Mouse (Mus musculus) midbrain, embryonic 16.5 days (tissue): ENCODE measurements around the gene Lce3d. TPM values are rescaled to one million over a fixed set of nuclear protein-coding genes. Genes with fewer than 3 reads are reported as not detected.

ENCODE experiments used
- ATAC-seq: fragments of 200-750 bp; cut with Nextera tagmentation; 2 replicates; pipeline ENCODE4 v1.8.0; 2017; ENCODE audit warnings: moderate TSS enrichment
- H3K27ac ChIP-seq: fragments of 300-500 bp; sonication (generic); 2 replicates; pipeline ENCODE4 v1.5.1; 2014; ENCODE audit warnings: mild to moderate bottlenecking, low read length, mixed read lengths
- H3K27me3 ChIP-seq: fragments of 300-500 bp; sonication (generic); 2 replicates; pipeline ENCODE4 v1.6.1; 2014; ENCODE audit warnings: low read depth, low read length, mixed read lengths; ENCODE audit not compliant: control insufficient read depth, insufficient read depth
- H3K36me3 ChIP-seq: fragments of 300-500 bp; sonication (generic); 2 replicates; pipeline ENCODE4 v1.6.1; 2014; ENCODE audit warnings: mild to moderate bottlenecking, low read length, moderate library complexity, mixed read lengths; ENCODE audit not compliant: control insufficient read depth, insufficient read depth
- H3K4me1 ChIP-seq: fragments of 300-500 bp; sonication (generic); 2 replicates; pipeline ENCODE4 v1.6.1; 2014; ENCODE audit warnings: mild to moderate bottlenecking, low read length, mixed read lengths; ENCODE audit not compliant: control insufficient read depth, insufficient read depth
- H3K4me2 ChIP-seq: fragments of 300-500 bp; sonication (generic); 2 replicates; pipeline ENCODE4 v1.6.1; 2014; ENCODE audit warnings: mild to moderate bottlenecking, low read length, mixed read lengths
- H3K4me3 ChIP-seq: fragments of 300-500 bp; sonication (generic); 2 replicates; pipeline ENCODE4 v1.5.1; 2014; ENCODE audit warnings: low read depth, mild to moderate bottlenecking, low read length, moderate library complexity, mixed read lengths
- H3K9ac ChIP-seq: fragments of 300-500 bp; sonication (generic); 2 replicates; pipeline ENCODE4 v1.6.1; 2014; ENCODE audit warnings: low read depth, low read length, mixed read lengths
- H3K9me3 ChIP-seq: fragments of 300-500 bp; sonication (generic); replicated peaks from 2 replicates; pipeline ENCODE4 v1.6.1; 2014; ENCODE audit warnings: mild to moderate bottlenecking, low read length, mixed read lengths; ENCODE audit not compliant: control insufficient read depth, poor library complexity, severe bottlenecking
- WGBS: fragments of 180-500 bp; shearing (Covaris S2); extraction: QIAGEN DNeasy Blood & Tissue Kit; methylation state at CpG from one replicate; pipeline ENCODE4 v1.1.7; 2014; 5-methylcytosine and 5-hydroxymethylcytosine counted together
- polyA plus RNA-seq: library from polyadenylated mRNA; unstranded; fragments of >200 nt; fragmentation: Nextera tagmentation; extraction: Ambion mirVana; gene quantifications from 2 replicates; pipeline ENCODE4 v1.2.1, GENCODE M21; 2015

Lce3d gene
- polyA plus RNA-seq, result not detected in 2 replicates

DNA sequence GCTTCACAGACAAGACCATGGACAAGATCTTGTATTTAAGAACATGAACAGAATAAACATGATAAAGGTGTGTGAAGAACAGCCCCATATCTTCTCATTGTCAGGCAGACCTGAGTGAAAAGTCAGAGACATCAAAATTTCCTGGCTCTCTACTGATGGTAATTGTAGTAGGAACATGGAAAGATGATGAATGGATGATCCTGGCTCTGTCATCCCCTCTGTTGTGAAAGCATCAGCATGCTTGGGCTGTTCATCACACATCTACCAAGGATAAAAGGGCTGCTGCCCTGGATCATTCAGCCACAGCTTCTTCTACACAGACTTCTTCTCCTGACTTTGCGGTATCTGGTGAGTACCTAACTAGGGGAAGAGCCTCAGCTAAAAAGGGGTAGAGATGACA, at the start of gene Lce3d:
Gene Lce3d, plus strand, starts transcription at position 301 of the 400 bp plus-strand sequence.
- Histone ChIP-seq H3K9ac (no peak within 1 kb of the TSS), H3K27me3 (no peaks in the 10 kb centered on the region), H3K4me3 (no peak within 1 kb of the TSS), H3K9me3 (no peaks in the 10 kb centered on the region), H3K4me2 (no peak within 1 kb of the TSS), H3K4me1 (no peaks in the 10 kb centered on the region), H3K36me3 (no peaks in the 10 kb centered on the region), H3K27ac (no peak within 1 kb of the TSS)
- WGBS, result 100% methylated on average over 1 of the region's 1 CpGs
- no peak for ATAC-seq

DNA sequence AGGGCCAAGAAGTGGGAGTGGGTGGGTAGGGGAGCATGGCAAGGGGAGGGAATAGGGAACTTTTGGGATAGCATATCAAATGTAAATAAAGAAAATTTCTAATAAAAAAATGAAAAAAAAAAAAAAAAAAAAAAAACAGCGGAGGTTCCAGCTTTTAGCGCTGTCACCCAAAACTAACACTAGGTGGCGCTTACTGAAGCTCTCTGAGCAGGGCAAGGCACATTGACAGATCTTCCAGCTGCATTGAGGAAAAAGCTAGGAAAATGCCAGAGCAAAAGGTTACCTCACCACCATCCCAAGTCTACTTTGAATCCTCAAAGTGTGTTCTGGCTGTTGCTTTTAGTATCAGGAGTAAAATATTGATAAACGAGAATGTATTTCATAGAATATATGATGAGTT, 49.6 kb upstream of the Lce3d start:
- H3K4me2 ChIP-seq, result no peak overlapping the region
- H3K4me1 ChIP-seq, result no peaks in the 10 kb centered on the region
- H3K36me3 ChIP-seq, result no peaks in the 10 kb centered on the region
- ATAC-seq, result 0 out of 2 replicates have a peak, but pooled peaks have one; percentile 54
- WGBS, result 30% methylated on average over 3 of the region's 4 CpGs
- H3K27ac ChIP-seq, result no peak overlapping the region
- H3K9me3 ChIP-seq, result no peaks in the 10 kb centered on the region
- no peak overlapping the region for H3K4me3 ChIP-seq
- no peaks in the 10 kb centered on the region for H3K27me3 ChIP-seq
- H3K9ac ChIP-seq, result no peak overlapping the region

DNA sequence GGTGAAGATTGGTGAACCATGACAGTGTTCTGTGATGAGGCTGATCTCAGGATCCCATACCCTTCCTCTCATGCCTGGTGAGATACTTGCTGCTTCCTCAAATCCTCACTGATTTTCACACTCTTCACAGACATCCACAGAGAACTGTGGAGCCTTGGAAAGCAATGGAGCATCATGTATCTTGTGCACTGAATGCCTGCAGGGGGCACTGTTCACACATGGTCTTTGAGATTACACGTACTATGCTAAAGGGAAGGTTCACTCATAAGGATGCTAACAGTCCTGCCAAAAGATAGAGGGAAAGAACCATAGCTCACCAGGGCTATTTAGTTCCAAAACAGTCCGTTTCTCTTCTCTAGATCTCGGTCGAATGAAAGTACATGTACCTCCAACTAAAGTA, 36.8 kb upstream of the Lce3d start:
- Histone ChIP-seq H3K9ac (no peak overlapping the region), H3K4me3 (no peak overlapping the region), H3K9me3 (no peaks in the 10 kb centered on the region), H3K4me2 (no peak overlapping the region), H3K4me1 (no peaks in the 10 kb centered on the region), H3K27ac (no peak overlapping the region), H3K27me3 (no peaks in the 10 kb centered on the region), H3K36me3 (no peaks in the 10 kb centered on the region)
- WGBS, result 65% methylated on average over 4 of the region's 4 CpGs
- ATAC-seq, result no peak

GRCm38 (mm10) chr3:92926130-92926529, 31.1 kb upstream of the Lce3d start, which contains the start of gene Lce3a:
Lce3a (minus strand) TSS chr3:92926230.
- Histone ChIP-seq H3K9me3 (no peaks in the 10 kb centered on the region), H3K9ac (no peak within 1 kb of the TSS), H3K4me1 (no peaks in the 10 kb centered on the region), H3K36me3 (no peaks in the 10 kb centered on the region), H3K4me2 (no peak within 1 kb of the TSS), H3K27me3 (no peaks in the 10 kb centered on the region), H3K27ac (no peak within 1 kb of the TSS), H3K4me3 (no peak within 1 kb of the TSS)
- WGBS, result 71% methylated on average over 2 of the region's 2 CpGs
- ATAC-seq, result no peak

DNA sequence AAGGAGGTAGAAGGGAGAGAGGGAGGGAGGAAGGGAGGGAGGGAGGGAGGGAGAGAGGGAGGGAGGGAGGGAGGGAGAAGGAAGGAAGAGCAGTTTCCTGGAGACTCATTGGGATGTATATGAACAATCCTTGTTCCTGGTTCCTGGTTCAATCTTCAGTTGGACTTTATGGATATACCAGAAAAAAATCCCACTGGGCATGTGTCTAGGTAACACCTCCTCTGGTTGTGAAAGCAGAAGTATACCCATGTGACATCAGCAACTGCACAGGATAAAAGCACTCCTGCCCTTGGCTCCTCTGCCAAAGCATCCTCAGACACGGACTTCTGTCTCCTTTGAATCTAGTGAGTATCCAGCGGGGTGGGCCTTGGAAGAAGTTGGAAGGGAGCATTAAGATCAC, 24.5 kb upstream of the Lce3d start, which contains the start of gene Lce3b:
Gene Lce3b, plus strand, starts transcription at position 301 of the 400 bp plus-strand sequence.
- no peak within 1 kb of the TSS for H3K27ac ChIP-seq
- ATAC-seq, result no peak
- no peak within 1 kb of the TSS for H3K9ac ChIP-seq
- no peak within 1 kb of the TSS for H3K4me2 ChIP-seq
- no peaks in the 10 kb centered on the region for H3K27me3 ChIP-seq
- H3K9me3 ChIP-seq, result no peaks in the 10 kb centered on the region
- no peaks in the 10 kb centered on the region for H3K4me1 ChIP-seq
- no peaks in the 10 kb centered on the region for H3K36me3 ChIP-seq
- no peak within 1 kb of the TSS for H3K4me3 ChIP-seq
- WGBS, result 57% methylated on average over 2 of the region's 2 CpGs

- ATAC-seq, result no peak
- H3K4me2 ChIP-seq, result no peak within 1 kb of the TSS
- H3K9me3 ChIP-seq, result no peaks in the 10 kb centered on the region
Observed at GRCm38 (mm10) chr3:92944186-92944585, 13.0 kb upstream of the Lce3d start, which contains the start of gene Lce3c. Lce3c (plus strand) TSS chr3:92944486.

GRCm38 (mm10) chr3:92966761-92967160, 9.6 kb downstream of the Lce3d start, which contains the start of gene Lce3e:
Lce3e (plus strand) TSS chr3:92967061.
- Histone ChIP-seq H3K4me3 (no peak within 1 kb of the TSS), H3K4me1 (no peaks in the 10 kb centered on the region), H3K9me3 (no peaks in the 10 kb centered on the region), H3K36me3 (no peaks in the 10 kb centered on the region), H3K4me2 (no peak within 1 kb of the TSS), H3K27me3 (no peaks in the 10 kb centered on the region), H3K9ac (no peak within 1 kb of the TSS), H3K27ac (no peak within 1 kb of the TSS)
- no peak for ATAC-seq
- 94% methylated on average over 2 of the region's 2 CpGs for WGBS

More at GRCm38 (mm10) chr3:92944186-92944585, 13.0 kb upstream of the Lce3d start, which contains the start of gene Lce3c:
- no peaks in the 10 kb centered on the region for H3K27me3 ChIP-seq
- no peak within 1 kb of the TSS for H3K9ac ChIP-seq
- H3K4me3 ChIP-seq, result no peak within 1 kb of the TSS
- 90% methylated on average over 1 of the region's 1 CpGs for WGBS
- H3K36me3 ChIP-seq, result no peaks in the 10 kb centered on the region
- no peaks in the 10 kb centered on the region for H3K4me1 ChIP-seq
- H3K27ac ChIP-seq, result no peak within 1 kb of the TSS

DNA sequence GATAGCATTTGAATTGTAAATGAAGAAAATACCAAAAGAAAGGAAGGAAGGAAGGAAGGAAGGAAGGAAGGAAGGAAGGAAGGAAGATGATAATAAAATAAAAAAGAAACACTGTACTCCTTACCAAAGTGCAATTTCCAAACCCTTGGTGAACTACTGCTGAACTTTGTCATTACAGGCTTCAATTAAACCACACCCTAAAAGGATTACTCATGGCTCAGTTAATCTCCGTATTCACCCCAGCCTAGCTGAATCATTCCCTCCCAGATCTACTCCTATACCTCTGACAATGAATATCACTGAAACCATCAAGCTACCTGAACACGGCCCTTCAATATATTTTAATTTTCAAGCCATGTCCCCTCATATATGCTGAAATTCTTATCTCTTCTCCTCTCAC, 21.3 kb downstream of the Lce3d start:
- Histone ChIP-seq H3K4me1 (no peaks in the 10 kb centered on the region), H3K36me3 (no peaks in the 10 kb centered on the region), H3K27ac (no peak overlapping the region), H3K4me2 (no peak overlapping the region), H3K27me3 (no peaks in the 10 kb centered on the region), H3K9ac (no peak overlapping the region), H3K4me3 (no peak overlapping the region), H3K9me3 (no peaks in the 10 kb centered on the region)
- no peak for ATAC-seq
- WGBS, result 68% methylated on average over 2 of the region's 2 CpGs

GRCm38 (mm10) chr3:92991926-92992325, 34.7 kb downstream of the Lce3d start, which contains the start of gene Lce3f:
Lce3f (plus strand) TSS chr3:92992226.
- Histone ChIP-seq H3K9ac (no peak within 1 kb of the TSS), H3K9me3 (no peaks in the 10 kb centered on the region), H3K36me3 (no peaks in the 10 kb centered on the region), H3K27ac (no peak within 1 kb of the TSS), H3K4me2 (no peak within 1 kb of the TSS), H3K4me3 (no peak within 1 kb of the TSS), H3K4me1 (no peaks in the 10 kb centered on the region), H3K27me3 (no peaks in the 10 kb centered on the region)
- no peak for ATAC-seq
